Mouse (Mus musculus) ES-CJ7 (cell line): ENCODE results near the gene B4gat1.

Source experiments
- DNase-seq: peaks from one replicate; pipeline ENCODE4 v3.0.0; 2011; ENCODE audit warnings: low read depth, low spot score

The B4gat1 gene

DNA sequence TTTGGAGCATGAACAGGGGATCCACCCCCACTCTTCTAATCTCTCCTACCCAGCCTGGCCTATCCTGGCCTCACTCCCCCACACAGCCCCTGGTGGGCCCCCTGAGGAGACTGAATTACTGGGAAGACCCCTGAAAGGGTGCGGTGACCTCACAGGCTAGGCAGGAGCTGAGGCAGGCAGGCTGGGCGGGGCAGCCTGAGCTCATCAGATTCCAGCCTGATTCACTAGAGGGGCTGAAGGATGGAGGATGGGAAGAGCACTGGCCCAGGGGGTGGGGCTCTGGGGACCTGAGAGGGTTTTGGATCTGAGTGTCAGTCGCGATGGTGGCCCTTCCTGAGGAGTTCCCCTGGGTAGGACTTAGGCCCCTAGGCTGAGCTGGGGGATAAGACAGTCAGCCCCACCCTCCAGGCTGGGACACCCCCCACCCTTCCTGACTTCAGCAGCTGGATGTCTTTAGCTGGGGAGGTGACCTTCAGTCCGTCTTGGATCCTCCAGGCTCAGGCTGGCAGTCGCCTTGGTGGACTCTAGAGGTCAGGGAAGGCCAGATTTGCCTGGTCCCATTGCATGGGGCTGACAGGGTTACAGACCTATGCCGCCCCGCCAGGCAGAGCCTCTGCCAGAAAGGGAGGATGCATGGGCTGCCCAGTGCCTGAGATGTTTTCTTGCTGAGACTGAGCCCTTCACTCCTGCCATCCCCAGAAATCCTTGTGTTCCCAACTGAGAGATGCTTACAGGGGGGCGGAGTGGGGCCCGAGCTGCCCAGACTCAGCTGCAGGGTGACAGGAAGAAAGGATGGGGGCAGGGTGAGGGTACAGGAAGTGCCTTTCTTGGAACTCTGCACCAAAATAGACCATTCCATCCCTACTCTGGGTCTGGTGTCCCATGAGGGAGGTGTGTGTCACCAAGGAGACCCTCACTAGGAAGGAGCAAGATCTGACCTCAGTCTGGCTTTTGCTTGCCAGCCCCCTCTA, 20.5 kb downstream of the B4gat1 start:
- DNase-seq = peak; percentile 89

GRCm38 (mm10) chr19:5060365-5061330, 22.0 kb downstream of the B4gat1 start:
- peak; percentile 82 for DNase-seq

- no peak for DNase-seq
Measured at GRCm38 (mm10) chr19:5062041-5062440, 23.4 kb downstream of the B4gat1 start.

DNA sequence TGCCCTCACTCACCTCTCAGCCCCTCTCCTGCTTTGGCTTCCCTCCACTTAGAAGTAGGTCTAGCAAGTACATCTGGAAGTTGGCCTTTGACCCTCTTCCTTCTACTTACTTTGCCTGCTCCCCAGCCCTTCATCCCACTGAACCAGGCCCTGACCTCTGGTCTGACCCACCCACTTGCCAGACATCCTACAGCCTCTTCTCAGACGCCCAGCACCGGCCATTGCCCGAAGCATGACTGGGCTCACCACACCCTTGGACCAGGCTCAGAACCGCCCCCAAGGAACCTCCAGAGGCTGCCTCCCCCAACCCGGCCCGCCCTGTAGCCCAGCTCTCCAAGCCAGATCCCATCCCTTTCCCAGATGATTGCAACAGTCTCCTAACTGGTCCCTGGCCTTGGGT, 23.8 kb downstream of the B4gat1 start:
- DNase-seq = no peak

GRCm38 (mm10) chr19:5065104-5065503, 26.5 kb downstream of the B4gat1 start:
- no peak for DNase-seq

- peak; percentile 34 for DNase-seq
Measured at GRCm38 (mm10) chr19:5067040-5067799, 28.6 kb downstream of the B4gat1 start.

- no peak for DNase-seq
Measured at GRCm38 (mm10) chr19:5067867-5068569, 29.4 kb downstream of the B4gat1 start, which contains the start of gene Cd248. Gene Cd248, plus strand, starts transcription at chr19:5068078.

GRCm38 (mm10) chr19:5068570-5069234, 30.1 kb downstream of the B4gat1 start:
- DNase-seq = no peak

DNA sequence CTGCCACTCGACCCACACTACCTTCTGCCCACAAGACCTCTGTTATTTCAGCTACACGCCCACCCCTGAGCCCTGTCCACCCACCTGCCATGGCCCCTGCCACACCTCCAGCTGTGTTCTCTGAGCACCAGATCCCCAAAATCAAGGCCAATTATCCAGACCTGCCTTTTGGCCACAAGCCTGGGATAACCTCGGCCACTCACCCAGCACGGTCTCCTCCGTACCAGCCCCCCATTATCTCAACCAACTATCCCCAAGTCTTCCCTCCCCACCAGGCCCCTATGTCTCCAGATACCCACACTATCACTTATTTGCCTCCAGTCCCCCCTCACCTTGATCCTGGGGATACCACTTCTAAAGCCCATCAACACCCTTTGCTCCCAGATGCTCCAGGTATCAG, 30.9 kb downstream of the B4gat1 start:
- no peak for DNase-seq

DNA sequence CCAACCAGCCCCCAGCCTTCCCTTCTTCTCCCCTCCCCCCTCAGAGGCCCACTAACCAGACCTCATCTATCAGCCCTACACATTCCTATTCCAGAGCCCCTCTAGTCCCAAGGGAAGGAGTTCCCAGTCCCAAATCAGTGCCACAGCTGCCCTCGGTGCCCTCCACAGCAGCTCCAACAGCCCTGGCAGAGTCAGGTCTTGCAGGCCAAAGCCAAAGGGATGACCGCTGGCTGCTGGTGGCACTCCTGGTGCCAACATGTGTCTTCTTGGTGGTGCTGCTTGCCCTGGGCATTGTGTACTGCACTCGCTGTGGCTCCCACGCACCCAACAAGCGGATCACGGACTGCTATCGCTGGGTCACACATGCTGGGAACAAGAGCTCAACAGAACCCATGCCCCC, 31.4 kb downstream of the B4gat1 start:
- DNase-seq = no peak

DNA sequence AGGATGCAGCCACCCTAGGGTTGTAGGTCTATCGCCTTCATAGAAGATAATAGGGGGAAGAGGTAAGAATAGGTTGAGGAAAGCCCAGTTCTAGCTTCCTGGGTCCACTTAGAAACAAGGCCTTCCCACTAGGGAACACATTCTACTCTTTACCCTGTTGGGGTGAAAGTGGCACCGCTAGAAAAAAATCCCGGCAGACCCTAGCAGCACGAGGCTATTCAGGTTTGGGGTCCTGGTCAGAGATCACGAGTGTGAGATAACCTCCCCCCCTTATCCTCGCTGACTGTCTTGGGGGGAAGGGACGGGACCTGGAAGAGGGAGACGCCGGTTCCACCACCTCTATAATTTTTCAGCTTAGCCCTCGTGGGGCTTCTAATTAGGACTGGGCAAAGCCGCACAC, 32.5 kb downstream of the B4gat1 start:
- no peak for DNase-seq

DNA sequence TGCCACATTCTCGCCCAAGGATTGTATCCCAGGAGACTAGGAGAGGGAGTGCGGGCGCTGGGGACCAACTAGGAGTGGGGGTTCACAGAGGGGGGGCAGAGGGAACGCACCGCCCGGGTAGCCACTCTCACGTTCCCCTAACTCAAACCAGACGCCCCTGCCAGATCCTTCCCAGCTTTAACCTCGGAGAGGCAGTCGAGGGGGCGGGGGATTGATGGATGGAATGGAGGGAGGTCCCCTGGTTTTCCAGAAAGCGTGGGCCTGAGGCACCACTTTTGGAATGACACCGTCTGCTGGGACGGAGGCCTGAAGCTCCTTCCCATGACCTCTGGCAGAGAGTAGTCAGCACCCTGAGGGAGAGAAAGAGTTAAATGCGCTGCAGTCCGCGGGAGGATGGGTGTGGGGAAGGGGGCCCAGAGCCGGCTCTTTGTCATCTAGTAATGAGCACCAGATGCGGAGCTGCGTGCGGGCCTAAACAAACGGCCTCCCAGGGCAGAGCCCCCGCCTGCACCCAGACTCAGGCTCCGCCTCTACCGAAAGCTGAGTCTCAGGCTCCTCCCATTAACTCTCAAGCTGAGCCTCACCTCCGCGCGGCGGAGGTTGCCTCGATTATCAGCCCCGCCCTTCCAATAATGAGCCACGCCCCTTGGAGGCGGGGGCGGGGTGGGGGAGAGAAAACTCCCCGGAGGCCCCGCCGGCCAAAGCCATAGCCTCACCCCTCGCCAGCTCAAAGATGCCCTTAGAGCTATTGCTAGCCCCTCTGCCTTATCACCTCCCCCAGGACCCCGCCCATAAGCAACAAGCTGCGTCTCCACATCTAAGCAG, 33.1 kb downstream of the B4gat1 start:
- DNase-seq = peak; percentile 95

GRCm38 (mm10) chr19:5072389-5073019, 33.9 kb downstream of the B4gat1 start:
- DNase-seq = peak; percentile 88

DNA sequence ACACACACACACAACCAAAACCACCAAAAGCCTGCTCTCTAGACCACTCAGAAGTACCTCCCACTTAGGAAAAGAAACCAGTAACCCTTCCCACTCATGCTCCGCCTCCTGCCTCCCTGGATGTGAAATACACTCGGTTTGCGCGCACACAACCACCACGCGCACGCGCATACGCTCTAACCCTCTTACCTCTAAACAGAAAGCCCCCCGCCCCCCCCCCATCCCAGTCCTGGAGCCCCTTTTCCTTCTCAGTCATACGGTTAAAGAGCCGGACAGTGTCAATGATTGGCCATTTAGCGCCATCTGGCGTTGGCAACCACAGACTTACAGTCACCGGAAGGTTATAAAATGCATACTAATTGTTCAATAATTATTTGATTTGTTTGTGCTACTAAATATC, 34.4 kb downstream of the B4gat1 start:
- peak; percentile 90 for DNase-seq

DNA sequence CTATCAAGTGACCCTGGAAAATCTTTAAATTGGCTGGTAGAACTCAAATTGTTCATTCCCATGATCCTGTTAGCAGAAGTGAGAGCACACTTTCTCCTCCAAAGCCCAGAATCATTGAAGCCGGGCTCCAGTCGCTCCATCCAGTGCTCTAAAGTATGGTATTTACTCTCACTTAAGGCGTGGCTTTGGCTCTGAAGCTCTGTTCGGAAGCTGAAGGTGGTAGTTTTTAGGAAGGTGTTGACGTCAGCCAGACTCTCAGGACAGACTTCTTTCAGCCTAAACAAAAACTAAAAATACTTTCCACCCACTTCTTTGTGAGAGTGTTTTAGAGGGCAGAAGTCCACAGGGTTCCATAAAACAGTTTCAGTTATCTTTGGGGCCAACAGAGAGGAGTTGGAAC, 34.9 kb downstream of the B4gat1 start:
- no peak for DNase-seq

GRCm38 (mm10) chr19:5079279-5079678, 40.7 kb downstream of the B4gat1 start:
- DNase-seq = no peak

DNA sequence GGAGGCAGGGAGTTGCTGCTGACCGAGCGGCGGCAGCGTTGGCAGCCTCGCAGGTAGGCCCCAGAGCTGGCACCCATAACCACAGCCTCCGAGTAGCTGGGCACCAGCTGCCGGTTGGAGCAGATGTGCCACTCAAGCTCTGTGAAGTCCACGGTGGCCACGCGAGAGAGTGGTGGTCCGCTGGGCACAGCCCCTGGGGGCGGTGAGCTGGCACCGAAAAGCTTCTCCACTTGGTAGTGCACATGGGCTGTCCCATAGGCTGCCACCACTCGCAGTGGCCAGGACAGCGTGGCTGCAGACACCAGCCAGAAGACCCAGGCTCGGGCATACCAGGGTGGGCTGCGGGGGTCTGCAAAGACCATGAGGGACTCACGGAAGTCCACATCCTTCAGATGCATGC, 43.4 kb downstream of the B4gat1 start:
- no peak for DNase-seq

DNA sequence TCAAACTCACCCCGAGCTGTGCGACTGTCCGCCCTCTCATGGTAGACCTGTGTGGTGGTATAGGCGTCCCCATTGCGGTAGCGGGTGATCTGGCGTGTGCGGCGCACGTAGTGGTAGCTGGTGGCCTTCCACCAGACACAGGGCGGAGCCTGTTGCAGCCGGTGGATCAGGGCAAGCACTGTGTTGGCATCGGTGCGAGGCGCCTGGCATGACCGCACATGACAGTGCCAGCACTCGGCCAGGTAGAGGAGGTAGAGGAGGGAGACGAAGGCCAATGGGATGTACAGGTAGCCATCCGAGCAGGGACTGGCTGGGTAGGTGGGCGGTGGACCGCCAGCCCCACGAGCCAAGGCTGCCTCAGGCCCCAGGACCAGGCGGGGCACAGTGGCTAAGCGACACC, 44.0 kb downstream of the B4gat1 start:
- no peak for DNase-seq
